ENCODE assay signal across 9 mouse cellular contexts in genomic region chr12:79130299-79131177, GRCm38 (mm10). TPM values are rescaled to one million over a fixed set of nuclear protein-coding genes. Genes with fewer than 3 reads are reported as not detected.
DNase-seq lines count a peak whose midpoint lies in the region; ATAC-seq and TF ChIP-seq lines count a peak whose summit lies in the region.
"Had no signal": no experiment of that assay in that cellular context is flagged by ENCODE, and none has a peak within 500 bp of the region (broad histone marks: within the 10 kb centered on the region; RNA-seq: fewer than 3 reads in every experiment).

Arg2 (plus strand) TSS chr12:79130777.

- CTCF ChIA-PET in Patski (lab: Charles Lee), result interaction anchor here (0.9 to 1.8 kb wide), 5 partner anchors 8 to 27 kb away, joined by 4 to 5 read pairs (median 5); no protein-coding TSS in a partner anchor

- no peaks in the 10 kb centered on the region for H3K36me3 ChIP-seq in hindbrain, embryonic 15.5 days

- peak within 1 kb of the TSS; percentile 61 for H3K4me3 ChIP-seq in hindbrain, embryonic 15.5 days

- H3K9me3 ChIP-seq in hindbrain, embryonic 15.5 days, result no peaks in the 10 kb centered on the region

- peak within 1 kb of the TSS; percentile 61 for H3K9ac ChIP-seq in hindbrain, embryonic 15.5 days

- in situ Hi-C loops in Patski (cut with MboI; ENCODE audit: low pct_unique_long_range_greater_than_20kb), result no loop called here

- no peak for TF ChIP-seq CTCF in Patski (IDR thresholded peaks at IDR 0.05)

- peaks cover 20% of the 10 kb centered on the region for H3K4me1 ChIP-seq in hindbrain, embryonic 15.5 days (replicated peaks)

- DNase-seq in Patski (ENCODE audit: low read depth, low spot score), result no peak
- DNase-seq in cerebellum, adult 9-11 months, result peak; percentile 83
- DNase-seq in layer of hippocampus, postnatal 25 days (ENCODE audit: extremely low spot score in 1 of 2, low spot score in 1 of 2), result peak; percentile 48 to 56
- peak; percentile 86 for DNase-seq in lung, postnatal 10 days
- DNase-seq in ovary, postnatal 36 days (ENCODE audit: low spot score), result peak; percentile 65
- DNase-seq in thymus, postnatal 25 days, result peak; percentile 80

- H3K4me2 ChIP-seq in hindbrain, embryonic 15.5 days, result peak within 1 kb of the TSS; percentile 97

- WGBS in hindbrain, embryonic 15.5 days, result under 1% methylated on average over 47 of the region's 47 CpGs

- ATAC-seq in Patski, result peak; percentile 51
- peak; percentile 95 for ATAC-seq in frontal cortex, adult (ENCODE audit: low TSS enrichment)
- peak; percentile 97 for ATAC-seq in hindbrain, embryonic 15.5 days (ENCODE audit: low FRiP score, low read depth)

- H3K27ac ChIP-seq in hindbrain, embryonic 15.5 days (replicated peaks), result 0 out of 2 replicates have a peak within 1 kb of the TSS, but pooled peaks have one; percentile 34
- H3K27ac ChIP-seq: macrophage had no signal

- no peaks in the 10 kb centered on the region for H3K27me3 ChIP-seq in Patski
- H3K27me3 ChIP-seq in hindbrain, embryonic 15.5 days, result no peaks in the 10 kb centered on the region; the same call in 1 of the 2 replicates

- POLR2A ChIA-PET in Patski (lab: Charles Lee), result interaction anchor here (0.6 to 1.0 kb wide), 2 partner anchors 10 to 68 kb away, joined by 3 to 4 read pairs; no protein-coding TSS in a partner anchor

RNA-seq across cellular contexts. Expression of gene Arg2, which starts in this region (rescaled TPM):
- 20.4 TPM for polyA plus RNA-seq in Patski (2021)
- polyA plus RNA-seq in hindbrain, embryonic 15.5 days (2015; fragmentation: Nextera tagmentation; extraction: Ambion mirVana), result 28.6 and 30.0 TPM in 2 replicates
- 1 to 10 TPM; 3.1 to 4.3 TPM for total RNA-seq in layer of hippocampus, postnatal 25 days (2021)
